Mouse (Mus musculus) liver, embryonic 16.5 days (tissue): Measurements from ENCODE around the gene Il22ra2. TPM values are rescaled to one million over a fixed set of nuclear protein-coding genes. Genes with fewer than 3 reads are reported as not detected.

Experiments used
- ATAC-seq: fragments of 200-750 bp; cut with Nextera tagmentation; 2 replicates; pipeline ENCODE4 v1.8.0; 2017; ENCODE audit warnings: low read depth, mild to moderate bottlenecking, moderate number of reproducible peaks, moderate library complexity
- H3K27ac ChIP-seq: fragments of 300-500 bp; sonication (generic); 2 replicates; pipeline ENCODE4 v1.5.1; 2014; ENCODE audit warnings: mild to moderate bottlenecking, low read length
- H3K27me3 ChIP-seq: fragments of 300-500 bp; sonication (generic); 2 replicates; pipeline ENCODE4 v1.6.1; 2014; ENCODE audit warnings: low read depth, low read length, mixed read lengths; ENCODE audit not compliant: control insufficient read depth, insufficient read depth
- H3K36me3 ChIP-seq: fragments of 300-500 bp; sonication (generic); 2 replicates; pipeline ENCODE4 v1.6.1; 2014; ENCODE audit warnings: mild to moderate bottlenecking; ENCODE audit not compliant: control insufficient read depth, insufficient read depth
- H3K4me1 ChIP-seq: fragments of 300-500 bp; sonication (generic); 2 replicates; pipeline ENCODE4 v1.6.1; 2014; ENCODE audit warnings: low read depth, low read length, mixed read lengths; ENCODE audit not compliant: control insufficient read depth
- H3K4me2 ChIP-seq: fragments of 300-500 bp; sonication (generic); 2 replicates; pipeline ENCODE4 v1.6.1; 2014; ENCODE audit warnings: low read depth, low read length, mixed read lengths
- H3K4me3 ChIP-seq: fragments of 300-500 bp; sonication (generic); 2 replicates; pipeline ENCODE4 v1.5.1; 2014; ENCODE audit warnings: low read depth, mild to moderate bottlenecking, low read length
- H3K9ac ChIP-seq: fragments of 300-500 bp; sonication (generic); 2 replicates; pipeline ENCODE4 v1.6.1; 2014; ENCODE audit warnings: low read depth, low read length
- H3K9me3 ChIP-seq: fragments of 300-500 bp; sonication (generic); replicated peaks from 2 replicates; pipeline ENCODE4 v1.6.1; 2016; ENCODE audit warnings: low read length; ENCODE audit not compliant: control insufficient read depth
- WGBS: fragments of 180-500 bp; shearing (Covaris S2); extraction: QIAGEN DNeasy Blood & Tissue Kit; methylation state at CpG from one replicate; pipeline ENCODE4 v1.1.7; 2014; ENCODE audit not compliant: insufficient replicate concordance; 5-methylcytosine and 5-hydroxymethylcytosine counted together
- polyA plus RNA-seq: library from polyadenylated mRNA; unstranded; fragments of >200 nt; fragmentation: Nextera tagmentation; extraction: Ambion mirVana; gene quantifications from 2 replicates; pipeline ENCODE4 v1.2.1, GENCODE M21; 2015

The Il22ra2 gene
- polyA plus RNA-seq, 1 experiment from 2014 or later = not detected

- no peaks in the 10 kb centered on the region for H3K4me1 ChIP-seq
- ATAC-seq = no peak
- H3K4me2 ChIP-seq = no peak overlapping the region
- no peaks in the 10 kb centered on the region for H3K36me3 ChIP-seq
- no peak overlapping the region for H3K4me3 ChIP-seq
- no peaks in the 10 kb centered on the region for H3K9me3 ChIP-seq
- H3K27ac ChIP-seq = no peak overlapping the region
- H3K9ac ChIP-seq = no peak overlapping the region
- H3K27me3 ChIP-seq = no peaks in the 10 kb centered on the region
- 35% methylated on average over 5 of the region's 5 CpGs for WGBS
These were observed 38.2 kb downstream of the Il22ra2 start for GRCm38 (mm10) chr10:19659953-19660352.

GRCm38 (mm10) chr10:19668973-19669372, 47.2 kb downstream of the Il22ra2 start:
- Histone ChIP-seq H3K4me2 (no peak overlapping the region), H3K9me3 (no peaks in the 10 kb centered on the region), H3K4me1 (no peaks in the 10 kb centered on the region), H3K36me3 (no peaks in the 10 kb centered on the region), H3K27ac (no peak overlapping the region), H3K27me3 (no peaks in the 10 kb centered on the region), H3K4me3 (no peak overlapping the region), H3K9ac (no peak overlapping the region)
- WGBS = 54% methylated on average over 5 of the region's 5 CpGs
- ATAC-seq = no peak

GRCm38 (mm10) chr10:19672015-19672414, 50.2 kb downstream of the Il22ra2 start:
- Histone ChIP-seq H3K27ac (no peak overlapping the region), H3K36me3 (no peaks in the 10 kb centered on the region), H3K4me1 (no peaks in the 10 kb centered on the region), H3K4me3 (no peak overlapping the region), H3K4me2 (no peak overlapping the region), H3K9me3 (no peaks in the 10 kb centered on the region), H3K9ac (no peak overlapping the region), H3K27me3 (no peaks in the 10 kb centered on the region)
- ATAC-seq = no peak

- no peak for ATAC-seq
- WGBS = 68% methylated on average over 1 of the region's 1 CpGs
- Histone ChIP-seq H3K36me3 (no peaks in the 10 kb centered on the region), H3K4me3 (no peak overlapping the region), H3K27me3 (no peaks in the 10 kb centered on the region), H3K9me3 (no peaks in the 10 kb centered on the region), H3K4me1 (no peaks in the 10 kb centered on the region), H3K27ac (no peak overlapping the region), H3K9ac (no peak overlapping the region), H3K4me2 (no peak overlapping the region)
These were observed 51.3 kb downstream of the Il22ra2 start for GRCm38 (mm10) chr10:19673146-19673545.

Other genes with a start within 250 kb of the Il22ra2 start
- gene Ifngr1, start 30.0 kb upstream of the Il22ra2 start, polyA plus RNA-seq = 49.1 and 49.9 TPM in 2 replicates
- 0.07 TPM in 1 of 2 replicates, not detected in the other for gene Il20ra, start 90.6 kb downstream of the Il22ra2 start, polyA plus RNA-seq
- gene Slc35d3, start 229.5 kb downstream of the Il22ra2 start, polyA plus RNA-seq = 1.6 and 1.7 TPM in 2 replicates